Mouse (Mus musculus): ENCODE measurements around the gene Anks1b.

The Anks1b gene

DNA sequence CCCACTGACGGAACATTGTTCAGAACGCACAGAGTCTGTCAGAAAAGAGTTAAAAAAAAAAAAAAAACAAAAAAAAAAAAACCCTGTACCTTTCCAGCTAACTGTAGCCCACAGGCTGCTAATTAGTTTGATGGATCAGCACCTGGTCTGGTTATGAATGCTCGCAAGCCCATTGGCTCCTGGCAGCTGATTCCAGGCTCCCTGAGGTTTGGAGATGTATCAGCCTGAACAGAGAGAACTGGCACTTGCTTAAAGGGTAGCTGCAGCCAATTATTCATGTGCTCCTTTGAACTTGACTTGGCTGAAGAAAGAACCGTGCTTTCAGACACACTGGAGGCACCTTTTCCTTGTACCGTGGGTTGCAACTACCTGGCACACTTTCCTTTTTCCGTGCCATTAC is 941.1 kb downstream of the Anks1b start:
- DNase-seq (ENCODE audit: low read depth): no peak

DNA sequence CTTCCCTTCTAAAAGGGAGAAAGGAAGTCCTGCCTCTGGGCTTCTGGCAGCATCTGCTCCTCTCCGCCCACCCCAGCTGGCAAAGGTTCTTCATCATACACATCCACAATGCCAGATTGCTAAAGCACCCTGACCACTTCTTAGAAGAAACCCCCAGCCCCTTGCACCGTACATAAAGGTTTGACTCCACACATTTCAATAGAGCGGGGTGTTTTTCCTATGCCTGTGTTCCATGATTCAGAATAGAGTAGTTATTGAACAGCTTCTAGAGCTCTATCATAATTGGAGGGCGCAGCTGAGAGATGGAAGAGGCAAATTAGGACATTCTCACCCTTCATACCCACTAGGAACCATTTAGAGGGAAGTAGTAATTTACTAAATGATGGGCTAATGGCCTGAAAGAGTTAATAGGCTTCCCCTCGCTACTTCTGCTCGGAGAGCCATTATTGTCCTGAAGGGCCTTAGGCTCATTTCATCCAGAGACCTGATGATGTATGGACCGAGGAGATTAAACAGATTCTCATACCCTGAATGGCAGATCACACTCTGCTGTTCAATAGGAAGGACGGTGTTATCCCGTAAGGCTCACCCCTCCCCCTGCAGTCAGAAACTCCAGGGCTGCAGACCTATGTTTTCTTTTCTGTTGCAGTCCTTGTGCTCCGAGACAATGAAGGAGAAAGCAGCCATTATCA is 945.1 kb downstream of the Anks1b start:
- no peak for DNase-seq (ENCODE audit: low read depth)

DNA sequence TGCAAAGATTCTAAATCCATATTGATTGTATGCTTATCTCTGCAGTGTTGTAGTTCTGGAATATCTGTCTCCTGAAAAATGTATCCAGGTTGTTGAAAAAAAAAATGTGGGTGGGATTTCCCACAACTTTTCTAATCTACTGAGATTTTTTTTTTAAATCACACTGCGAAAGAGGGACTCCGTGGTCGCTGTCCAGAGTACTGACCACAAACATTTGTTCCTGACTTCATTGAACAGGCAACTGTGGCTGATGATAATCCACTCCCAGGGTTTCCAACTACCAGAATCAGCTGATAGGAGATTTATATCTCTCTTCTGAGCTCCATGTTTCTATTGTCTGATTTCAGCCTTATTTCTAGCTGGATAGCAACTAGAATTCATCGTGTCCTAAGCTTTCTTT is 950.1 kb downstream of the Anks1b start:
- DNase-seq (ENCODE audit: low read depth): no peak

DNA sequence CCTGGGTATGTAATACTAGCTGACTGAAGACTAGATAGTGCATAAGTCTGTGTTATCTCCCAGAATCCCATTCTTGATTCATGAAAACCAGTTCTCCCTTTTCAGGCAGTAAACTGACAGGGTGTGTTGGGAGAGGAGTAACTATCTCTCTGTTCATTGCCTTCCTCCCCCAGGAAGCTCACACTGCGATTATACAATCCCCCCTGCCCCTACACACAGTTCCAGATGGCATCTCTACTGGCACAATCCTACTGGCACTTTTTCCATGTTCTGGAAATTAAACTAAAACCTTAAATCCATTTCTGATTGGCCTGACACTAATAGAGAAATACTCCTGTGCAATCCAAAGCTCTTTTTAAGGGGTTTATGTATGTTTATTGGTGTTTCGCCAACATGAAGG is 951.4 kb downstream of the Anks1b start:
- DNase-seq (ENCODE audit: low read depth): no peak

DNA sequence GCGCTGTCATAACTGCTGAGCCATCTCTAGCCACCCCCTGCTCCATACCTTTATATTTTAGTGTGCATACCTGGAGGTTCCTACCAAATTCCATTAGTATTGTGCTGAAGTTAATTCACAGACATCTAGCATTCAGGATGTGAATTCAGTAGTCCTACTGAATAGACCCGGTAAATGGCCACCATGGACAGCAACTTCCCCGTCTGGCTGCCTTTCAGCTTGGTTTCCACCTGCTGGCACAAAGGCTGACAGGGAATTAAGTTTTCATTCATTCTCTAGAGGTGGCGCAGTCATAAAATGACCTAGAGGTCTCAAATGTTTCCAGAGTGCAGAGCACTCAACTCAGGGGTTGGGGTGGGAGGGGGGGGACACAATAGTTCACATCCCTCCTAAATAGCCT is 953.6 kb downstream of the Anks1b start:
- DNase-seq (ENCODE audit: low read depth): no peak

DNA sequence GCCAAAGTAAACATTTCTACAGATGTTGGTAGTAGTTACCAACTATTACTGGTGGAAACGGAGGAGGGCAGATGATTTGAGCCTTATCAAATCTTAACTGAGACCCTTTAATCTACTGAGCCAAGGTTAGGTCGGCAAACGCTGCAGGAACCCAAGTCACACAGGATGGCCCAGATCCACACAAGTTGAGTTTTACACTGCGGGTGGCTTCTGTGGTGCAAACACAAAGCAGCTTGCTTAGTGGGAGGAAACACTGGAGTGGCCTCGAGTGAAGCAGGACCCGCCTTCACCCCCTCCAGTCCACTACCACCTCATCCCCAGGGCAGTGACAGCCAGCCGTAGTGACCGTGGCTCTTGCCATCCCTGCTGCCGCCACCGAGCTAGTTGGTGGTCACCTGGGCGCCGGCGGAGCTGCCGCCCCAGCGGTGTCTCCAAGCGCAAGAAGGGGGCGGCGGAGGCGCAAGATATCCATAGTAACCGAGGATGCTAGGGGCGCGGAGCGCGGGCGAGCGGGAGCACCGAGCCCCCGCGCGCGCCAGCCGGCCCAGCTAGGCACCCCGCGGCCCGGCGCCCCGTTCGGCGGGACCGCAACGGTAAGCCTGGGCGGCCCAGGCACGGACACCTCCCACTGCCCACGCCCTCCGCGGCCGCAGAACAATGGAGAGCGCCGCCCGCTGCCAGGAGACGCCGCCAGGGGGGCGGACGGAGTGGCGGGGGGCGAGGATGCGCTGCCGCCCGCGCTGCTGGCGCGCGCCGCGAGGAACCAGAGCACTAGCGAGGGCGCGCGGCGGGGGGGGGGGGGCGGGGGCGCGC is 955.5 kb downstream of the Anks1b start:
- DNase-seq (ENCODE audit: low read depth): no peak

DNA sequence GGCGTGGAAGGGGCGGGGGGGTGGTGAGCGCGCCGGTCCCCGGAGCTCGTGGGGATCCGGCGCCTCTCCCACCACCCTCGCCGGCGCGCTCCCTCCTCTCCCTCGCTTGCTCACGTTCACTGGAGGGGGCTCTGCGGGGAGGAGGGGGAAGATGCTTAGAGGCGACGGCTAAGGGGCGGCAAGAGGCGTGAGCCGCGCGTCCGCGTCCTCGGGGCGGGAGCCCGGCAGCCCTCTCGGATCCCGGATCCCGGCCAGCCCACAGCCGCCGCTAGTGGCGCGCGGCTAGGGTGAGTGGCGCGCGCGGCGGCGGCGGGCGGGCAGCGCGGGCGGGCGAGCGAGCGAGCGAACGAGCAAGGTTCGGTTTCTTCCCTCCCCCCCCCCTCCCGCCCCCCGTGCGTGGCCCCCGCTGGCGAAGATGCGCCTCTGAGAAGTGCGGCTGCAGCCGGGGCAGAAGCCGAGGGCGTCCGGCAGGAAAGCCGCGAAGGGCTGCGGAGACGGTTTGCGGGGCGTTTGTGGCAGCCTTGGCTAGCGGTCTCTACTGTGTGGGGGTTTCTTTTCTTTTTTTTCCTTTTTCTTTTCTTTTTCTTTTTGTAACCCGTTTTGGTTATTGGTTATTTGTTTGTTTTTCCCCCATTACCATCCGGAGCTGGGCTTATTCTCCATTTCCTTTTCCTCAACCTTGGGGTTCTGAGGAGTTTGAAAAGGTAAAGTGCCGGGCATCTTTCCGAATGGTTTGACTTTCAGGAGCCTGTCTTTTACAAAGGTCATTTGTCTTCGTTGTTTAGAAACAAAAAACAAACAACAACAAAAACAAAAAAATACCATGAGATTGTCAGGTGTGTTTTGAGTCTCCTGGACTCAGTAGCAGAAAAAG is 956.3 kb downstream of the Anks1b start:
- DNase-seq (ENCODE audit: low read depth): no peak

DNA sequence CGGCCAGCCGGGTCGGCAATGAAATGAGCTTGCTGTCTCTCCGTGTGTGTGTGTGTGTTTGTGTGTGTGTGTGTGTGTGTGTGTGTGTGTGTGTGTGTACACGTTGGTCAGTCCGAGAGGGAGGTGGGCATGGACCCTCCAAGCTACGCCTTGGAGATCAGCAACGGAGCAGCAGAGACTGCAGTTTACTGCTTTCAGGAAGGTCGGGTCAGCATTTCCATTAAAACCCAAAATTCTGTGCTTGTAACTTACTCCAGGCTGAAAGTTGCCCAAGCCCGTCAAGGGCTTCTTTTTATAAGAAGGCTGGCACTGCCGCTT is 956.9 kb downstream of the Anks1b start:
- DNase-seq (ENCODE audit: low read depth): no peak

DNA sequence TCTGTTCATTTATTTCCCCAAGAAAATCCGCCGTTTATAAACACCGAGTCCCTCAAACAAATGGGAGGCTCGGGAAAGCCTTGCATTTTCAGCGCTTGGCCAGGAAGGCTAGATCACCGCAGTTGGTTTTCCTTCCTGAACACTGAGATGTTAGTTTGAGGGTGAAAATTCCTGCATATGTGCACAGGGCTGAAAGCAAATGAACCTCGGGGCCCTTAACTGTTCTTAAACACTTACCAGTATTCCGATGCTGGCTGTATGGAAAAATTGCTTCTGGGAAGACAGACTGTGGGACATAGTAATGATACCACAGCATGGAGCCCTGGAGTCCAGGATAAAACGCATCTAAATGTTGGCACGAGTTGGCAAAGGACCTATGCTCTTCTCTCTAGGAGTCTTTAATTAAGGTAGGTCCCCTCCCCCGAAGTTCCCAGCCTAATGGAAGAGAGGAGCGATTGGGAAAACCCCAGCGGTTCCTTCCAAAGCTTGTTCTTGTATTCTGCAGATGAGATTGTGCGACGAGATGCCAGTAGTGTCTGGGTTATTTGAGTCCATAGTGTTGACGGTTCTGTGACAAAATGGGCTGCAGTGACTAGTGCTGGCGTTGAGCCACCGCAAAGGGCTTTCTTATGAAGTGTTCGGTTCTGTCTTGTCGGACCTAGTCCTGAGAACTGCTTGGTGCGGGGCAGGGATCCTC is 957.4 kb downstream of the Anks1b start:
- no peak for DNase-seq (ENCODE audit: low read depth)

DNA sequence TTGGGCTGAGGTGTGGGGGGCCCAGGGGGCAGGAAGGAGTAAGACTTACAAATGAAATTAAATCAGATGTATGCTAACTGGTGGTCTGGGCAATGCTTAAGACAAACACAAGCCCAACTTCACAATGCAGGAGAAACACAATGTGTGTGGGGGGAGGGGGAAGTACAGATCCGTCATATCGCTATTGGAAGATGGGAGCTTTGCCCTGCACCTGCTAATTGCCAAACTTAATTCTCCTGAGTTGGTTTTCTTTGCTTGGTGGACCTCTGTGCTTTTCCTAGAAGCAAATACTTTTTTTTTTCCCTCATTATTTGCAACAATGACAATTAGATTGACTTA is 957.9 kb downstream of the Anks1b start:
- no peak for DNase-seq (ENCODE audit: low read depth)

DNA sequence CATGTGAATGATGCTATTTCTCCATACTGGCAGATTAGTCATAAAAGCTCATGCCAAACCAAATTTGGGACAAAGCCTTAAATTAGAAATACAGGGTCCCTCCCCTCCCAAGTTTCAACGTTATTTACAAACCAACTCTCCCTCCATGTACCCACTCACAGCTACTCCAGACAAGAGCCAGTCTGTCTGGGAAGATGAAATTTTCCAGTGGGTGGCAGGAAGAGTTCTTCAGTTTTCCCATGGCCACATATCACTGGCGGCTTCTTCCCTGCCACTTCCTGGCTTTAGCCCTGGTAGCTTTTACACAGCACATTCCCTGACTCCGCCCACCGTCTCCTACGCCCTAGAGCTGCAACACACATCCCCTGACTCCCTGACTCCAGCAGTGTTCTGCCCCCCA is 961.0 kb downstream of the Anks1b start:
- no peak for DNase-seq (ENCODE audit: low read depth)

DNA sequence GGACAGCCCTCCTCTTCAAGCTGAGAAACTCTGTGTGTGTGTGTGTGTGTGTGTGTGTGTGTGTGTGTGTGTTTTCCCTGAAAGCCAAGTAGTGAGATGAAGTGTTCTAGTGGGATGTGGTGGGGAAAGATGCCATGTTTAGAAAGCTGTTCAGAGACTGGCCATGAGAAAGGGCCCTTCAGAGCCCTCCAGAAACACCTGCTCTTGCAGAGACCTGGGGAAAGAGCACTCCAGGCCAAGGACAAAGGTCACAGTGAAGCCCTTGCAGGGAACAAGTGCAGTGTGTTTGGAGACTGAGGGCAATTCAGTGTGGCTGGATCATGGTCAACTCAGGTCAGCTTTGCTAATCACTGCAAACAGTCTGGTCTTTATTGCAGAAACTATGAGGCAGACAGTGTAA is 961.9 kb downstream of the Anks1b start:
- no peak for DNase-seq (ENCODE audit: low read depth)

DNA sequence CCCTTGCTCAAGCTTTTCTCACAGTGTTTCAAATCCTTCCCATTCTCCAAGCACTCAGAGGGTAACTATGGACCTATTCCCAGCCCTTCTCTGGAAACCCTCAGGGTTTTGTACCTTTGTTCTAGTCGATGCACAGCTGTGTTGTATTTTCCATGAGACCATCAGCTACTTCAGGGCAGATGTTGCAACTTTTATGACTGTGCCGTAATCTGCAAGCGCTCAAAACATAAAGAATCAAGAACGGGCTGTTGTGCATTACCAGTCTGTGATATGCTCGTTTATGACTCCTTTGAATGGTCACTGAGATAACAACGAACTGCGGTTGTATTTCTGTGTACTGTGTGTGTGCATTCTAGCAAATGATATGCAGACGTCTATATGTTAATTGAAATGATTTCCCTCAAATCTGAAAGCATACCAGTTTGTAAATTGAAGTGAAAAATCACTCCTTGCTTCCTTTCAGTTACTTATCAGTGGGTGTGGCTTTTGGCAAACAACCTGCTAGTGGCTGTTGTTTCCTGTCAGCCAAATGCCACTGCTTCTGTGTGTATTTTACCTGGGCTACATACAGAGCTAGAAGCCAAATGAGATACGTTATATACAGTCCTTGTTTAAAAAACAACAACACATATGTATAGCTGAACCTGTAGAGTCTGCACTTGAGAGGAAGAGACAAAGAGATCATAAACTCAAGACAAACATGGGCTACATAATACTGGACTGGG is 966.5 kb downstream of the Anks1b start:
- DNase-seq (ENCODE audit: low read depth): no peak

DNA sequence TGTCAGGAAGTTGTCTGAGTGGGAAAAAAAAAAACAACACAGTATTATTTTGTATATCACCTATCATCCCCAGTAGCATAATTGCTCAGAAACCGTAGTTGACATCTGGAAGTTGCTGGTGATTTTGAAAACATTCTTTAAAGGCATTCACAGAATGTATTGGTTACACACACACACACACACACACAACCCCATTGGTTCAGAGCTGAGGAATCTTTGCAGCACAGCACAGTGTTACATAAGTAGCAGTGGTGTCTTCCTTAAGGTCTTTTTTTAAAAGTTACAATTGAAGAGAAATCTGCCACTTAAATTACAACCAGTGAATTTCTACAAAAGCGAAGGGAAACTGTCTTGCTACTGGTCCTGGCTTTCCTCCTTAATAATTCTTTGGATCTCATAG is 969.1 kb downstream of the Anks1b start:
- no peak for DNase-seq (ENCODE audit: low read depth)

DNA sequence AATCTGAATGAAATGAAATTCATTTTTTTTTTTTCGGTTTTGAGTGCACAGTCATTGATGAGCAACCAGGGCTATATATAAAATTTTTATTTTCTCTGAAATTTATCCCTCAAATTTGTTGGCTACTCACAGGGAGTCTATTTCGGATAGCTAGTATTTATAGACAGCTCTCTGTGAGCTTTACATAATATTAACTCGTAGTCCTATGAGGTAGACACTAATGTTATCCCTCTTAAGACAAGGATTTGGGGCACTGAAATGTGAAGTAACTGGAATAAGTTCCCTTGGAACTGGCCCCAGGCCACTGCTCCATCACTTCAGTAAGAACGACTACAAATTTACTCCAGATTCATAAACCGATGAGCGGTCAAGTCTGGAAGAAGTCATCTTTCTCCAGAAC is 977.8 kb downstream of the Anks1b start:
- DNase-seq (ENCODE audit: low read depth): no peak

DNA sequence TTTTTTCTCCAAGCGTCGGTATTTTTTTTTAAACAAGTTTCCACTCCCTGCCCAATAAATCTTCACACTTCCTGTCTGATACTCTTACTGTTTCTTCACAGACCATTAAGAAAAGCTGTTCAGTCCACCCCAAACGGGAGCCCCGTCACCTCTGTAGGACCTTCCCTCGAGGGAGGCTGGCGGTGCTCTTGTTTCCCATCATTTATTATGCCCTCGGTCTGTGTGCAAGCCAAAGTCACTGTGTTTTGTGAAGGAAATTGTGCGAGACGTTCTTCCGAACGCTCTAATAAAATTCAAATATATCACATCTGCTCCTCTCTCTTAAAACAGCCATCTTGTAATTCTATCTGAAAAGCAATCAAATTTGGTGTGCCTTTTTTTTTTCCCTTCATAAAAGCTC is 978.7 kb downstream of the Anks1b start:
- DNase-seq (ENCODE audit: low read depth): no peak

DNA sequence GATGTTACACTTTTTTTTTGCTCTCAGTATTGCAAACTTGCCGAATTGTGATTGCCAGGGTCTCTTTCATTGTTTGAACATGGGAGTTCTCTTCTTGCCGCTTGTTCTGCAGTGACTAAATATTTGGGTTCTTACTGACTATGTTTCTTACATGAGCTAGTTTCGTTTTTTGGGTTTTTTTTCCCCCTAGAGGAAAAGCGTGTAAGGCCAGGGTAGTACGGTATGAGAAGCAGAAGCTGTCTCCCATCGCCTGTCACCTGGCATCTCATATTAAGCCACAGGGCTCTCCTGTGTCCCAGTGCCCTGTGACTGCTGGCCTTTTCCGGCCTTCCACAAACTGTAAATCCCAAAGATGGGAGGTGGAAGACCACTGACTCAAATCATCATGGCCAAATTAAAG is 979.1 kb downstream of the Anks1b start:
- no peak for DNase-seq (ENCODE audit: low read depth)

DNA sequence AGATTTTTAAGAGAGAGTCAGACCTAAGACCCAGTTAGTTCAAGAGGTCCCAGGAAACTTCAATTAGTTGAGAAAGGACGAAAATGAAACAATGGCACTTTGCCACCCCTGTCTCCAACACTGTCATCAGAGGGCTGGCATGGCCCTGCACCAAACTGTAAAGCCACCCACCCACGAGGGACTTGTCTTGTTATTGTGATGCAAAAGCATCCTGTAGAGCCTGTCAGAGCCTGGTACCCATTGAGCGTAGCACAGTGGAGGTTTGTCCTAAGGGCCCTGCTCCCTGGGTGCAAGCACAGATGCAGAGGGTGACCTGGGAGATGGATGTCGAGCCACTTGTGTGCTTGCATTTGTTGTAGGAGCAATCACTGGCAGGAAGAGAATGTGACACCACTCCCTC is 983.4 kb downstream of the Anks1b start:
- no peak for DNase-seq (ENCODE audit: low read depth)

DNA sequence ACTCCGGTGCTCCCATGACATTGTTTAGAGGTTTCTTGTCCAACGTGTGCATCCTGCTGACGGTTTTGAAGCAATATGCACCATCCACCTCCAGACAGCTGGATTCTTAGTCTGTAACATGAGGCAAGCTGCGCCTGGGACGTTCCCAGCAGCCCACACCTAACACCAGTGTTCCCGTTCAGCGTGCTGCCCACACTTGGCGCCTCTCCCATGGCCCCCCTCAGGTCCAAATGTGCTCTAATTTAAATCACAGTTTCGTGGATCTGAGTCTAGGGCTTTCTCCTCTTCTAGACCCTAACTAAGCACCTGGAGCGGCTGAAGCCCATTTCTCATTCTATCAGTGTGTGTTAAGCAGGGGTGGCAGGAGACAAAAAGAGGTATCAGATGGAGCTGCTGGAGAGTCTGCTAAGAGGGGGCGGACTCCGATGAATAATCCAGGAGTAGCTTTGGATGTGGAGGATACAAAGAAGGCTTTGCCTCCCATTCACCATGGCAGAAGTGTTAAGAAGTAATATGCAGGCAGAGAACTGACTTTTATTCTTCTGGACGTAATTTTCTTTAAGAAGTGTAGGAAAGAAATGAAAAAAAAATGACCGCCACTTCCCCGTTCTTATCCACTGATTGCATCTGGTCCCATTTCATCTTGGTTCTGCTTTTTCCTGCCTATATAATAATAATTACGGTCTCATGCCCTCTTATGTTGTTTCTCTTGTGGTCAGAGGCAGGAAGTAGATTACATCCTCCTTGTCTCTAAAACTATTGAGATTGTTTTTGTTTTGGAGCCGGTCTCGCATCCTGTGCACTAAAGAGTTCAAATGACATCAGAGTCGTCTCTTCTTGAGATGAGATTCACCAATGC is 986.6 kb downstream of the Anks1b start:
- no peak for DNase-seq (ENCODE audit: low read depth)

DNA sequence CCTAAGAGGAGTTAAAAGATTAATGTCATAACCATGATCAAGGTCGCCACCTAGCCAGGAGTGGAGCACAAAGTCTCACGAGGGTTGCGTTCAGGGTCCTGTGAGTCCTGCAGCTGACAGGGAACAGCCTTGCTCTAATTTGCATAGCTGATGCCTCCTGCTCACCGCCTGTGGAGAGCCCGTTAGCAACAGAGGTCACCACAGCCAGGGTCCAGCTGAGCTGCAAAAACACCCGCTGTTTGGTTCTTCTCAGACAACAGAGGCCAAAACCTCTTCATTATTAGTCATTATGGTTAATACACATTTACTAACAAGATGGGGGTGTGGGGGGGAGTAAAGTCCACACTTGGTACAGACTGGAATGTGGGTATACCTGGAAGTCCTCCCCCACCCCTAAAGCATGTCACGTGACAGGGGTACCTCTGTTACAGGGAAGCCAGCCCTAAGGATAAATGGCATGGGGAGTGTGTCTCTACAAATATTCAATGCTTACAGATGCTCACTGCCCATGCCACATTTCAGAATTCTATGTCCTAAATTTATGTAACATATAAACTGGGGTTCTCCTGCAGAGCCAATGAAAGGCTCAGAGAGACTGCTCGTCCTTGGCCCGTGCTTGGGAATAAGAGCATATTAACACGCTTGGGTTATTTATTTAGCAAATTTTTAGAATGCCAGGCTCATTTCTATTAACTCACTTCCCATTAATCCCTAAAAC is 990.7 kb downstream of the Anks1b start:
- no peak for DNase-seq (ENCODE audit: low read depth)

Data from induced T-regulatory cell, adult 2 months (primary cell).